Mouse (Mus musculus): ENCODE data around the gene Adamts6.

- TF ChIP-seq CTCF (conservative IDR thresholded peaks at IDR 0.05; ENCODE audit: insufficient read depth, insufficient read length, low read depth, low read length) = no peak
- no peak for TF ChIP-seq POLR2A (IDR thresholded peaks at IDR 0.05; ENCODE audit: low read depth, low read length)
Measured at GRCm38 (mm10) chr13:104498669-104499068, 211.0 kb downstream of the Adamts6 start.

Measured in kidney, adult 2 months (tissue).